ENCODE assay signal across 26 mouse cellular contexts in the genomic region with DNA sequence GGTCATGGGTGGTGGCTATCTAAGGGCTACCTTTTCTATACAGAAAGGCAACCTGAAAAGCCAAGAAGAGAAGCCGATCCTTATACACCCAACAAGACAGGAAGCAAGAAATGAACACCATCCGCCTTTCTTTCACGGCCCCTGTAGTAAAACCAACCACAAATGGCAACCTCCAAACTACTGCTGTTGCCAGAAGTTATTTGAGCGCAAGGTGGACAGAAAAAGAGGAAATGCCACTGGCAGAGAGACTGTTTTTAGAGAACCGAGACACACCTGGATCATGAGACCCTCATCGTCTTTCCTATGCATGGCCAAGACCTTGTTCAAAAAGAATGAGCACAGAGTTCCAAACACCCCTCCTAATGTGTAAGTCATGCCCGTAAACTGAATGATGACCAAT. TPM values are rescaled to one million over a fixed set of nuclear protein-coding genes. Genes with fewer than 3 reads are reported as not detected.
DNase-seq lines count a peak whose midpoint lies in the region; ATAC-seq and TF ChIP-seq lines count a peak whose summit lies in the region.
"Had no signal": no experiment of that assay in that cellular context is flagged by ENCODE, and none has a peak within 500 bp of the region (broad histone marks: within the 10 kb centered on the region; RNA-seq: fewer than 3 reads in every experiment).

No protein-coding gene starts in this region.

- in situ Hi-C loops in CH12.LX (cut with MboI; ENCODE audit: low pct_ligation_motif_present, low pct_unique_long_range_greater_than_20kb, low sequenced_read_pairs), result no loop called here

- no peak overlapping the region for H3K4me3 ChIP-seq in CH12.LX (replicated peaks in 1 of 3; ENCODE audit: low read depth in 2 of 3, low read length in 2 of 3, poor library complexity in 1 of 3)
- H3K4me3 ChIP-seq in forebrain, embryonic 15.5 days, result no peak overlapping the region
- H3K4me3 ChIP-seq: forebrain, embryonic 10.5 days; forebrain, embryonic 13.5 days; hindbrain, embryonic 10.5 days had no signal

- TF ChIP-seq EP300 in CH12.LX (IDR thresholded peaks at IDR 0.05; ENCODE audit: low read length), result peak; percentile 97

- H3K27ac ChIP-seq in CH12.LX (ENCODE audit: insufficient read depth, low read depth), result peak overlapping the region; percentile 20; the same call in 1 of the 2 replicates
- no peak overlapping the region for H3K27ac ChIP-seq in forebrain, embryonic 15.5 days (replicated peaks)
- H3K27ac ChIP-seq: forebrain, embryonic 10.5 days; forebrain, embryonic 13.5 days; hindbrain, embryonic 10.5 days; hindbrain, embryonic 14.5 days; hindbrain, postnatal 0 days had no signal

- DNase-seq in A20 (ENCODE audit: low read depth, low spot score), result peak; percentile 72
- peak; percentile 80 for DNase-seq in CH12.LX (ENCODE audit: extremely low read depth)
- DNase-seq in urinary bladder, adult 2 months (ENCODE audit: low spot score), result no peak
- DNase-seq in urinary bladder, postnatal 25 days (ENCODE audit: low spot score), result no peak
- DNase-seq in cerebellum, adult 11 months, result no peak
- DNase-seq: adrenal gland, adult 2 months; adrenal gland, postnatal 14 days; cerebellum, adult 11-12 months; cerebellum, adult 9-10 months; embryo, embryonic 11 days; forebrain, postnatal 0 days; gastrocnemius, postnatal 36 days; heart, adult 11 months; kidney, adult 18-20 months had no signal

- peaks cover 87% of the 10 kb centered on the region for H3K79me2 ChIP-seq in CH12.LX (replicated peaks; ENCODE audit: control insufficient read depth, extremely low read depth, insufficient read depth, poor library complexity, severe bottlenecking)

- peaks cover 15 to 61% of the 10 kb centered on the region in 2 experiments for H3K36me3 ChIP-seq in CH12.LX (replicated peaks in 1 of 2; ENCODE audit: control insufficient read depth in 1 of 2, insufficient read depth in 1 of 2, low read length in 1 of 2)
- H3K36me3 ChIP-seq in forebrain, embryonic 15.5 days, result no peaks in the 10 kb centered on the region

- no peak overlapping the region for H3K9ac ChIP-seq in CH12.LX (ENCODE audit: insufficient read depth, low read depth)
- H3K9ac ChIP-seq in forebrain, embryonic 15.5 days (replicated peaks), result no peak overlapping the region
- H3K9ac ChIP-seq: forebrain, embryonic 13.5 days; forebrain, postnatal 0 days; hindbrain, embryonic 14.5 days had no signal

- 96% methylated on average over 7 of the region's 7 CpGs for WGBS in forebrain, embryonic 15.5 days

- peak; percentile 22; the same call in 1 of the 2 replicates for ATAC-seq in granulocyte monocyte progenitor cell, adult 5-6 weeks (replicated peaks; ENCODE audit: poor library complexity, severe bottlenecking)
- ATAC-seq in megakaryocyte progenitor cell, adult 5-6 weeks (replicated peaks; ENCODE audit: poor library complexity), result 0 out of 2 replicates have a peak, but pooled peaks have one; percentile 17
- ATAC-seq in forebrain, embryonic 15.5 days (replicated peaks), result no peak
- ATAC-seq: forebrain, embryonic 13.5 days; forebrain, postnatal 0 days; hindbrain, postnatal 0 days; inflammation-experienced regulatory T-cells, adult 6 months; intestine, embryonic 16.5 days had no signal

- TF ChIP-seq CTCF in CH12.LX (conservative IDR thresholded peaks at IDR 0.05 in 1 of 2, IDR thresholded peaks at IDR 0.05 in 1 of 2; ENCODE audit: low read depth in 2 of 2, low read length in 2 of 2), result no peak

- dilution Hi-C loops in CH12.LX (cut with MboI; ENCODE audit: extremely low pct_ligation_motif_present, extremely low pct_unique_long_range_greater_than_20kb, low sequenced_read_pairs), result no loop called here

- TF ChIP-seq RAD21 in CH12.LX (IDR thresholded peaks at IDR 0.05; ENCODE audit: low read depth, low read length), result no peak; the same call in none of the 2 replicates

- no peaks in the 10 kb centered on the region for H3K9me3 ChIP-seq in CH12.LX (replicated peaks; ENCODE audit: low read length)
- H3K9me3 ChIP-seq in forebrain, embryonic 15.5 days, result no peaks in the 10 kb centered on the region
- H3K9me3 ChIP-seq: forebrain, embryonic 10.5 days; forebrain, embryonic 13.5 days; G1E; hindbrain, embryonic 10.5 days had no signal

- TF ChIP-seq POLR2A in CH12.LX (IDR thresholded peaks at IDR 0.05; ENCODE audit: low read depth, low read length), result no peak

- H3K4me2 ChIP-seq in CH12.LX (ENCODE audit: insufficient read depth, low read depth, poor library complexity, severe bottlenecking), result peak overlapping the region; percentile 64
- H3K4me2 ChIP-seq in forebrain, embryonic 15.5 days (replicated peaks), result no peak overlapping the region
- H3K4me2 ChIP-seq: forebrain, embryonic 13.5 days; heart, embryonic 11.5 days; hindbrain, embryonic 14.5 days had no signal

- no peaks in the 10 kb centered on the region for H3K27me3 ChIP-seq in CH12.LX (replicated peaks)
- H3K27me3 ChIP-seq in forebrain, embryonic 15.5 days, result no peaks in the 10 kb centered on the region
- H3K27me3 ChIP-seq: forebrain, embryonic 13.5 days had no signal

- H3K4me1 ChIP-seq in CH12.LX (ENCODE audit: control insufficient read depth in 1 of 2, insufficient read depth in 2 of 2), result peaks cover 43 to 87% of the 10 kb centered on the region in 2 experiments
- H3K4me1 ChIP-seq in forebrain, embryonic 15.5 days, result no peaks in the 10 kb centered on the region
- H3K4me1 ChIP-seq: forebrain, embryonic 10.5 days; forebrain, embryonic 13.5 days; hindbrain, embryonic 10.5 days had no signal

TF ChIP-seq in CH12.LX, 34 proteins besides CTCF, POLR2A, EP300 and RAD21:
- TF ChIP-seq JUN (IDR thresholded peaks at IDR 0.05; ENCODE audit: insufficient read depth, low read depth, low read length), result peak; percentile 40
- peak; percentile 50 for TF ChIP-seq ETS1 (conservative IDR thresholded peaks at IDR 0.05; ENCODE audit: low read depth, low read length)
- TF ChIP-seq HCFC1 (IDR thresholded peaks at IDR 0.05; ENCODE audit: low read depth, low read length), result no peak; the same call in 1 of the 2 replicates
- TF ChIP-seq SIN3A (IDR thresholded peaks at IDR 0.05; ENCODE audit: low read length), result peak; percentile 54; the same call in 1 of the 2 replicates
- TF ChIP-seq E2F4 (IDR thresholded peaks at IDR 0.05; ENCODE audit: insufficient replicate concordance, low read depth, low read length), result no peak
- TF ChIP-seq CHD2 (IDR thresholded peaks at IDR 0.05; ENCODE audit: low read length), result peak; percentile 68
- TF ChIP-seq JUND (conservative IDR thresholded peaks at IDR 0.05; ENCODE audit: low read depth, low read length), result 0 out of 2 replicates have a peak, but pooled peaks have one; percentile 9
- TF ChIP-seq TCF12 (IDR thresholded peaks at IDR 0.05; ENCODE audit: low read depth, low read length), result peak; percentile 88
- no peak for TF ChIP-seq NELFE (IDR thresholded peaks at IDR 0.05; ENCODE audit: low read depth, low read length)
- TF ChIP-seq KAT2A (IDR thresholded peaks at IDR 0.05; ENCODE audit: insufficient replicate concordance, low read length), result no peak
- TF ChIP-seq MAFK (IDR thresholded peaks at IDR 0.05; ENCODE audit: insufficient replicate concordance, low read length), result no peak
- no peak; the same call in 1 of the 2 replicates for TF ChIP-seq SMC3 (IDR thresholded peaks at IDR 0.05; ENCODE audit: low read depth, low read length)
- TF ChIP-seq MXI1 (IDR thresholded peaks at IDR 0.05; ENCODE audit: low read depth, low read length), result 0 out of 2 replicates have a peak, but pooled peaks have one; percentile 48
- TF ChIP-seq PAX5 (IDR thresholded peaks at IDR 0.05; ENCODE audit: low read length), result no peak
- TF ChIP-seq MEF2A (IDR thresholded peaks at IDR 0.05; ENCODE audit: borderline replicate concordance, low read depth, low read length), result peak; percentile 70
- 0 out of 2 replicates have a peak, but pooled peaks have one; percentile 46 for TF ChIP-seq TBP (conservative IDR thresholded peaks at IDR 0.05; ENCODE audit: low read depth, low read length)
- peak; percentile 65; the same call in 1 of the 2 replicates for TF ChIP-seq MYC (IDR thresholded peaks at IDR 0.05; ENCODE audit: low read depth, low read length)
- TF ChIP-seq RCOR1 (conservative IDR thresholded peaks at IDR 0.05; ENCODE audit: low read depth, low read length), result peak; percentile 79
- no peak for TF ChIP-seq MAZ (IDR thresholded peaks at IDR 0.05; ENCODE audit: low read depth, low read length)
- no peak for TF ChIP-seq ZMIZ1 (IDR thresholded peaks at IDR 0.05; ENCODE audit: low read depth, low read length)
- no peak for TF ChIP-seq GABPA (IDR thresholded peaks at IDR 0.05; ENCODE audit: insufficient replicate concordance, low read depth, low read length)
- peak; percentile 77 for TF ChIP-seq BHLHE40 (IDR thresholded peaks at IDR 0.05; ENCODE audit: low read depth, low read length)
- TF ChIP-seq ZKSCAN1 (IDR thresholded peaks at IDR 0.05; ENCODE audit: borderline replicate concordance, low read depth, low read length), result no peak
- peak; percentile 91 for TF ChIP-seq IRF4 (IDR thresholded peaks at IDR 0.05; ENCODE audit: low read depth, low read length)
- TF ChIP-seq ELF1 (IDR thresholded peaks at IDR 0.05; ENCODE audit: low read depth, low read length), result no peak; the same call in 1 of the 2 replicates

RNA-seq across cellular contexts. Expression of gene E2f3, which starts 15.5 kb away (rescaled TPM):
- total RNA-seq in CH12.LX (2012; rRNA removed), result 7.6 and 9.4 TPM in 2 replicates
- 12.9 and 13.2 TPM in 2 replicates for total RNA-seq in CH12.LX (2014; rRNA removed)
- polyA plus RNA-seq in CH12.LX (2012; ENCODE audit: insufficient read length, low read depth), result 18.2 and 20.7 TPM in 2 replicates
- 19.8 and 22.6 TPM in 2 replicates for total RNA-seq in granulocyte monocyte progenitor cell, adult 5-6 weeks (2014; fragmentation: Nextera tagmentation)
- total RNA-seq in granulocyte monocyte progenitor cell, adult 5-6 weeks (2017), result 8.7 and 11.2 TPM in 2 replicates
- 16.9 and 17.8 TPM in 2 replicates for total RNA-seq in megakaryocyte progenitor cell, adult 5-6 weeks (2015)
- 11.8 and 12.4 TPM in 2 replicates for total RNA-seq in megakaryocyte progenitor cell, adult 5-6 weeks (2017)
- polyA plus RNA-seq in urinary bladder, adult 2 months (2012; rRNA removed), result 6.2 and 6.3 TPM in 2 replicates
- polyA plus RNA-seq in forebrain, embryonic 15.5 days (2015; fragmentation: Nextera tagmentation; extraction: Ambion mirVana), result 7.5 and 8.5 TPM in 2 replicates

Comparison
In these comparisons a context has a peak if more than half of its experiments do, and no peak if none do; other contexts are left out.
1. DNase-seq: peak in A20 (single experiment) and CH12.LX (single experiment); none in urinary bladder, adult 2 months (single experiment), urinary bladder, postnatal 25 days (single experiment) and cerebellum, adult 11 months (single experiment).